Mouse (Mus musculus): ENCODE results near the gene Gm47955. TPM values are rescaled to one million over a fixed set of nuclear protein-coding genes. Genes with fewer than 3 reads are reported as not detected.
"Not testable (repeated sequence)": the region's sequence is repeated elsewhere in the genome, so short reads cannot be mapped to it uniquely, and the experiment has no call there.

Gene Gm47955
- polyA plus RNA-seq, 1 experiment from 2014 or later: not detected

DNA sequence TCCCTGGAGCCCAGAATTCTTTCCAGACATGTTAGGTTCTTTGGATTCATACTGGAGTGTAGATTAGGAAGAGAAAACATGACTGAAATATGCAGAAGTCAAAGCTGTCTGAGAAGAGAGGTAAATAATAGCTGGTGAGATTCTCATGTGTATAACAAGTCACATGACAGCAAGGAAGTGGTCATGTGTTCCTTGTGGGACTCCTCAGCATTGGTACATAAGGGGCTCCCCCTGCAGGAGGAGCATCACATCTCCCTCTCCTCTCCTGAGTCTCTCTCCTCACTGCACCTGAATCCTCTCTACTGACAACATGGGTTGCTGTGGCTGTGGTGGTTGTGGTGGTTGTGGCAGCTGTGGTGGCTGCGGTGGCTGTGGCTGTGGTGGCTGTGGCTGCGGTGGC lies 14.1 kb upstream of the Gm47955 start:
- H3K4me2 ChIP-seq (replicated peaks; ENCODE audit: low read depth, low read length); H3K4me3 ChIP-seq (ENCODE audit: low read depth, low read length); H3K9me3 ChIP-seq (ENCODE audit: control insufficient read depth, low read length); DNase-seq (ENCODE audit: low spot score); H3K36me3 ChIP-seq (ENCODE audit: control insufficient read depth, insufficient read depth, low read length); H3K27me3 ChIP-seq (ENCODE audit: control insufficient read depth, insufficient read depth, low read length); H3K4me1 ChIP-seq (replicated peaks; ENCODE audit: control insufficient read depth, insufficient read depth, low read length); H3K27ac ChIP-seq (ENCODE audit: low read depth, low read length); H3K9ac ChIP-seq (ENCODE audit: low read depth, low read length); ATAC-seq (ENCODE audit: low FRiP score): not testable (repeated sequence)
- WGBS: 100% methylated on average over 2 of the region's 2 CpGs

GRCm38 (mm10) chr1:82948601-82949000 lies 11.5 kb upstream of the Gm47955 start:
- WGBS: 90% methylated on average over 2 of the region's 2 CpGs
- Histone ChIP-seq H3K4me2 (replicated peaks; ENCODE audit: low read depth, low read length) (no peak overlapping the region), H3K27me3 (ENCODE audit: control insufficient read depth, insufficient read depth, low read length) (no peaks in the 10 kb centered on the region), H3K4me1 (replicated peaks; ENCODE audit: control insufficient read depth, insufficient read depth, low read length) (no peaks in the 10 kb centered on the region), H3K27ac (ENCODE audit: low read depth, low read length) (no peak overlapping the region), H3K9ac (ENCODE audit: low read depth, low read length) (no peak overlapping the region), H3K4me3 (ENCODE audit: low read depth, low read length) (no peak overlapping the region), H3K36me3 (ENCODE audit: control insufficient read depth, insufficient read depth, low read length) (no peaks in the 10 kb centered on the region), H3K9me3 (ENCODE audit: control insufficient read depth, low read length) (no peaks in the 10 kb centered on the region)
- ATAC-seq (ENCODE audit: low FRiP score) (no peak), DNase-seq (ENCODE audit: low spot score) (no peak)

DNA sequence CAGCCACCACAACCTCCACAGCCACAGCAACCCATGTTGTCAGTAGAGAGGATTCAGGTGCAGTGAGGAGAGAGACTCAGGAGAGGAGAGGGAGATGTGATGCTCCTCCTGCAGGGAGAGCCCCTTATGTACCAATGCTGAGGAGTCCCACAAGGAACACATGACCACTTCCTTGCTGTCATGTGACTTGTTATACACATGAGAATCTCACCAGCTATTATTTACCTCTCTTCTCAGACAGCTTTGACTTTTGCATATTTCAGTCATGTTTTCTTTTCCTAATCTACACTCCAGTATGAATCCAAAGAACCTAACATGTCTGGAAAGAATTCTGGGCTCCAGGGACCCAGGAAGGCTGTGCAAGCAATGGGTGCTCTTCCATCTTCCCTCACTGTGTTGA lies 4.2 kb upstream of the Gm47955 start, which contains the start of gene Gm7544:
Gene Gm7544 (minus strand): TSS at position 101 of the 400 bp plus-strand sequence.
- H3K27ac ChIP-seq (ENCODE audit: low read depth, low read length); H3K4me3 ChIP-seq (ENCODE audit: low read depth, low read length); H3K9ac ChIP-seq (ENCODE audit: low read depth, low read length); H3K27me3 ChIP-seq (ENCODE audit: control insufficient read depth, insufficient read depth, low read length); H3K4me2 ChIP-seq (replicated peaks; ENCODE audit: low read depth, low read length); ATAC-seq (ENCODE audit: low FRiP score); H3K36me3 ChIP-seq (ENCODE audit: control insufficient read depth, insufficient read depth, low read length); H3K4me1 ChIP-seq (replicated peaks; ENCODE audit: control insufficient read depth, insufficient read depth, low read length); DNase-seq (ENCODE audit: low spot score); H3K9me3 ChIP-seq (ENCODE audit: control insufficient read depth, low read length): not testable (repeated sequence)

GRCm38 (mm10) chr1:82966413-82966812 lies 6.3 kb downstream of the Gm47955 start:
- Histone ChIP-seq H3K9ac (ENCODE audit: low read depth, low read length) (no peak overlapping the region), H3K4me3 (ENCODE audit: low read depth, low read length) (no peak overlapping the region), H3K27ac (ENCODE audit: low read depth, low read length) (no peak overlapping the region), H3K27me3 (ENCODE audit: control insufficient read depth, insufficient read depth, low read length) (no peaks in the 10 kb centered on the region), H3K4me2 (replicated peaks; ENCODE audit: low read depth, low read length) (no peak overlapping the region), H3K4me1 (replicated peaks; ENCODE audit: control insufficient read depth, insufficient read depth, low read length) (no peaks in the 10 kb centered on the region), H3K36me3 (ENCODE audit: control insufficient read depth, insufficient read depth, low read length) (no peaks in the 10 kb centered on the region), H3K9me3 (ENCODE audit: control insufficient read depth, low read length) (no peaks in the 10 kb centered on the region)
- peak; percentile 25 for DNase-seq (ENCODE audit: low spot score)
- peak; percentile 71 for ATAC-seq (ENCODE audit: low FRiP score)
- 66% methylated on average over 3 of the region's 3 CpGs for WGBS

DNA sequence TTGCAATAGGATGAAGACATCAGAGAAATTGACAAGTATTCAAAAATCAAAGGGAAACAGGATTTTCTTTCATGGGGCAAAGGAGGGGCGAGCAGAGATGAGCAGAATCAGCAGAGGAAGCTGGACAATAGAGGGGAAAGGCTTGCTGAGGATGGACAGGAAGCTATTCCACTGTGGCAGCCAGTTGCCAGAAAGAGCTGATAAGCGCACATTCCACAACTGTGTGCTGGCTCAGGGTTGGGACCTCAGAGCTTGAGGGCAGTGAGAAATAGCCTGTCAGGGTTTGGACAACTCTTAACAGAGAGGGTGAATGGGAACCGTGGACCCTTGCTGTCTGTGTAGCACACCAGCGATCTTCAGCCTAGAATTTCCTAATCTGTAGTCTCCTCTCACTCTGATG lies 12.0 kb downstream of the Gm47955 start:
- H3K9me3 ChIP-seq (ENCODE audit: control insufficient read depth, low read length): no peaks in the 10 kb centered on the region
- DNase-seq (ENCODE audit: low spot score) (no peak), ATAC-seq (ENCODE audit: low FRiP score) (no peak)
- no peak overlapping the region for H3K4me3 ChIP-seq (ENCODE audit: low read depth, low read length)
- H3K9ac ChIP-seq (ENCODE audit: low read depth, low read length): no peak overlapping the region
- H3K27me3 ChIP-seq (ENCODE audit: control insufficient read depth, insufficient read depth, low read length): no peaks in the 10 kb centered on the region
- H3K4me2 ChIP-seq (replicated peaks; ENCODE audit: low read depth, low read length): no peak overlapping the region
- no peaks in the 10 kb centered on the region for H3K36me3 ChIP-seq (ENCODE audit: control insufficient read depth, insufficient read depth, low read length)
- 58% methylated on average over 4 of the region's 4 CpGs for WGBS
- no peaks in the 10 kb centered on the region for H3K4me1 ChIP-seq (replicated peaks; ENCODE audit: control insufficient read depth, insufficient read depth, low read length)
- H3K27ac ChIP-seq (ENCODE audit: low read depth, low read length): no peak overlapping the region

DNA sequence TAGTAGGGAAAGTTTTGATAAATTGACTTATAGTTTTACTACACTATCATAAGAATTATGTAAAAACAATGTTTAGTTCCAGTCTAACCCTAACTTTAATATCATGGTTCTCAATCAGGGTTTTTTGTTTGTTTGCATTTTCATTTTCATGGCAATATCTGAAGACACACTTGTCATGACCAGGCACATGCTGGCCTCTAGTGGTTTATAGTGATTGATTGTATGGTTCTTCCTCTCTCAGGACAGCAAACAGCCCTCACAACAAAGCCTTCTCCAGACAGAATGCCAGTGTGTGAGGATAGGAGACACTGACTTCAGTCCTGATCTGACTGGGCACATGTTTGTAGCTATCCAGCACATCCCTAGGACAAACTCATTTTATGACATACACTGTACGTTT lies 13.2 kb downstream of the Gm47955 start:
- no peak for ATAC-seq (ENCODE audit: low FRiP score)
- Histone ChIP-seq H3K4me1 (replicated peaks; ENCODE audit: control insufficient read depth, insufficient read depth, low read length) (no peaks in the 10 kb centered on the region), H3K9ac (ENCODE audit: low read depth, low read length) (no peak overlapping the region), H3K4me2 (replicated peaks; ENCODE audit: low read depth, low read length) (no peak overlapping the region), H3K9me3 (ENCODE audit: control insufficient read depth, low read length) (no peaks in the 10 kb centered on the region), H3K4me3 (ENCODE audit: low read depth, low read length) (no peak overlapping the region), H3K27me3 (ENCODE audit: control insufficient read depth, insufficient read depth, low read length) (no peaks in the 10 kb centered on the region), H3K36me3 (ENCODE audit: control insufficient read depth, insufficient read depth, low read length) (no peaks in the 10 kb centered on the region), H3K27ac (ENCODE audit: low read depth, low read length) (no peak overlapping the region)
- 100% methylated on average over 1 of the region's 1 CpGs for WGBS
- no peak for DNase-seq (ENCODE audit: low spot score)

DNA sequence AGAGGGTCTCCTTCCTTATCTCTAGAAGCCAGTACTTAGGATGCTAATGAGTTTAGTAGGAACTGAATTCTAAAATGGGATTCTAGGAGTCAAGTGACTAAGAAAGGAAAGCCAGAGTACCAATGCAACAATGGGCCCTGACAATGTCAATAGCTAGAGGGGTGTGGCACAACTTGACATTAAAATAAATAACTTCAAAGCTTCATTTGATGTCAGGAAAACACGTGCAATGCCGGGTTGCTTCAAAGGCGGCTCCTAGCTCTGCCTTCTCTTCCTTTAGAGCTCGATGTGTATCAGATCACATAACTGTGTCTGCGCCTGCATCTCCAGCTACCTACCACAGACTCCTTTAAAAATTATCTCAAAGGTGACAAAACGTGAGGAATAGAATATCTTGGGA lies 13.8 kb downstream of the Gm47955 start:
- no peak for ATAC-seq (ENCODE audit: low FRiP score)
- Histone ChIP-seq H3K9ac (ENCODE audit: low read depth, low read length) (no peak overlapping the region), H3K27me3 (ENCODE audit: control insufficient read depth, insufficient read depth, low read length) (no peaks in the 10 kb centered on the region), H3K9me3 (ENCODE audit: control insufficient read depth, low read length) (no peaks in the 10 kb centered on the region), H3K27ac (ENCODE audit: low read depth, low read length) (no peak overlapping the region), H3K36me3 (ENCODE audit: control insufficient read depth, insufficient read depth, low read length) (no peaks in the 10 kb centered on the region), H3K4me2 (replicated peaks; ENCODE audit: low read depth, low read length) (no peak overlapping the region), H3K4me3 (ENCODE audit: low read depth, low read length) (no peak overlapping the region), H3K4me1 (replicated peaks; ENCODE audit: control insufficient read depth, insufficient read depth, low read length) (no peaks in the 10 kb centered on the region)
- no peak for DNase-seq (ENCODE audit: low spot score)
- 81% methylated on average over 6 of the region's 6 CpGs for WGBS

GRCm38 (mm10) chr1:82974342-82974741 lies 14.3 kb downstream of the Gm47955 start:
- H3K27ac ChIP-seq (ENCODE audit: low read depth, low read length): no peak overlapping the region
- no peak overlapping the region for H3K4me3 ChIP-seq (ENCODE audit: low read depth, low read length)
- ATAC-seq (ENCODE audit: low FRiP score): no peak
- H3K9ac ChIP-seq (ENCODE audit: low read depth, low read length): no peak overlapping the region
- no peak for DNase-seq (ENCODE audit: low spot score)
- H3K36me3 ChIP-seq (ENCODE audit: control insufficient read depth, insufficient read depth, low read length): no peaks in the 10 kb centered on the region
- H3K9me3 ChIP-seq (ENCODE audit: control insufficient read depth, low read length): no peaks in the 10 kb centered on the region
- WGBS: 87% methylated on average over 9 of the region's 9 CpGs
- H3K27me3 ChIP-seq (ENCODE audit: control insufficient read depth, insufficient read depth, low read length): no peaks in the 10 kb centered on the region
- no peaks in the 10 kb centered on the region for H3K4me1 ChIP-seq (replicated peaks; ENCODE audit: control insufficient read depth, insufficient read depth, low read length)
- no peak overlapping the region for H3K4me2 ChIP-seq (replicated peaks; ENCODE audit: low read depth, low read length)

GRCm38 (mm10) chr1:82975750-82976149 lies 15.7 kb downstream of the Gm47955 start:
- WGBS: 83% methylated on average over 5 of the region's 5 CpGs
- H3K27me3 ChIP-seq (ENCODE audit: control insufficient read depth, insufficient read depth, low read length): no peaks in the 10 kb centered on the region
- no peaks in the 10 kb centered on the region for H3K9me3 ChIP-seq (ENCODE audit: control insufficient read depth, low read length)
- no peaks in the 10 kb centered on the region for H3K36me3 ChIP-seq (ENCODE audit: control insufficient read depth, insufficient read depth, low read length)
- DNase-seq (ENCODE audit: low spot score): no peak
- no peak for ATAC-seq (ENCODE audit: low FRiP score)
- H3K4me1 ChIP-seq (replicated peaks; ENCODE audit: control insufficient read depth, insufficient read depth, low read length): no peaks in the 10 kb centered on the region
- no peak overlapping the region for H3K4me2 ChIP-seq (replicated peaks; ENCODE audit: low read depth, low read length)
- no peak overlapping the region for H3K4me3 ChIP-seq (ENCODE audit: low read depth, low read length)
- H3K27ac ChIP-seq (ENCODE audit: low read depth, low read length): no peak overlapping the region
- no peak overlapping the region for H3K9ac ChIP-seq (ENCODE audit: low read depth, low read length)

Measured in hindbrain, embryonic 11.5 days (tissue).